Comparison of ENCODE assay signal across 34 mouse cellular contexts in genomic region chr2:103989724-103990123, GRCm38 (mm10). TPM values are rescaled to one million over a fixed set of nuclear protein-coding genes. Genes with fewer than 3 reads are reported as not detected.
"Had no signal": no experiment of that assay in that cellular context is flagged by ENCODE, and none has a peak within 500 bp of the region (broad histone marks: within the 10 kb centered on the region; RNA-seq: fewer than 3 reads in every experiment).

No protein-coding gene starts in this region.

- H3K4me1 ChIP-seq: embryonic facial prominence, embryonic 10.5 days; embryonic facial prominence, embryonic 12.5 days; embryonic facial prominence, embryonic 13.5 days; embryonic facial prominence, embryonic 15.5 days had no signal

- H3K9ac ChIP-seq: embryonic facial prominence, embryonic 12.5 days; embryonic facial prominence, embryonic 13.5 days; embryonic facial prominence, embryonic 15.5 days; forebrain, embryonic 12.5 days; forebrain, embryonic 13.5 days; forebrain, embryonic 15.5 days; forebrain, postnatal 0 days had no signal

- H3K4me3 ChIP-seq: embryonic facial prominence, embryonic 10.5 days; embryonic facial prominence, embryonic 12.5 days; embryonic facial prominence, embryonic 13.5 days; embryonic facial prominence, embryonic 15.5 days; erythroblast, embryonic 14.5 days; forebrain, embryonic 10.5 days; forebrain, embryonic 12.5 days; forebrain, embryonic 13.5 days; forebrain, embryonic 15.5 days; gastrocnemius, adult 2 months; heart, adult 2 months had no signal

- H3K27ac ChIP-seq: embryonic facial prominence, embryonic 10.5 days; embryonic facial prominence, embryonic 12.5 days; embryonic facial prominence, embryonic 13.5 days; embryonic facial prominence, embryonic 15.5 days; forebrain, embryonic 10.5 days; forebrain, embryonic 12.5 days; forebrain, embryonic 13.5 days; forebrain, embryonic 15.5 days; gastrocnemius, adult 2 months; heart, adult 2 months had no signal

- H3K36me3 ChIP-seq: embryonic facial prominence, embryonic 10.5 days; embryonic facial prominence, embryonic 12.5 days; embryonic facial prominence, embryonic 13.5 days; embryonic facial prominence, embryonic 15.5 days; forebrain, embryonic 10.5 days; forebrain, embryonic 12.5 days; forebrain, embryonic 15.5 days had no signal

- DNase-seq: cerebellum, adult 2 months; cerebellum, adult 8-10 months; cerebellum, adult 9-10 months; cerebellum, adult 9-11 months; cerebellum, postnatal 10 days; cerebellum, postnatal 14 days; cerebellum, postnatal 25 days; cerebellum, postnatal 36 days; embryo, embryonic 11 days; forebrain, postnatal 0 days; gastrocnemius, adult 2 months; gastrocnemius, postnatal 10 days; gastrocnemius, postnatal 14 days; gastrocnemius, postnatal 25 days; gastrocnemius, postnatal 36 days; heart, adult 18-20 months; heart, adult 2 months had no signal

- H3K9me3 ChIP-seq: embryonic facial prominence, embryonic 10.5 days; embryonic facial prominence, embryonic 12.5 days; embryonic facial prominence, embryonic 13.5 days; embryonic facial prominence, embryonic 15.5 days; forebrain, embryonic 10.5 days; forebrain, embryonic 12.5 days; forebrain, embryonic 13.5 days; forebrain, embryonic 15.5 days had no signal

- H3K27me3 ChIP-seq: forebrain, embryonic 13.5 days; forebrain, embryonic 15.5 days had no signal

- H3K4me2 ChIP-seq: embryonic facial prominence, embryonic 12.5 days; embryonic facial prominence, embryonic 13.5 days; embryonic facial prominence, embryonic 15.5 days; forebrain, embryonic 12.5 days; forebrain, embryonic 13.5 days; forebrain, embryonic 15.5 days had no signal

- ATAC-seq: forebrain, embryonic 13.5 days; forebrain, embryonic 14.5 days; forebrain, embryonic 15.5 days; forebrain, embryonic 16.5 days; forebrain, postnatal 0 days had no signal

RNA-seq across cellular contexts. Expression of gene 4931422A03Rik, which starts 38.4 kb away (rescaled TPM):
- total RNA-seq: forebrain, postnatal 0 days; gastrocnemius, adult 18-20 months; gastrocnemius, adult 2 months; gastrocnemius, adult 8-10 months; gastrocnemius, postnatal 10 days; gastrocnemius, postnatal 14 days; gastrocnemius, postnatal 25 days; gastrocnemius, postnatal 36 days; gastrocnemius, postnatal 4 days; heart, adult 18-20 months; heart, adult 2 months; heart, adult 8-10 months had no signal
- polyA plus RNA-seq: cerebellum, adult 2 months; cortical plate, adult 2 months; erythroblast, embryonic 14.5 days; frontal cortex, adult 2 months; heart, adult 2 months had no signal
